Mouse (Mus musculus): ENCODE measurements at regions not wholly inside any gene's neighbourhood (a gene's known extent, or its start where the extent isn't known, plus 50 kb on each side); places are given as distances from the start of the nearest gene placed in this dataset.
"Not testable (repeated sequence)": the region's sequence is repeated elsewhere in the genome, so short reads cannot be mapped to it uniquely, and the experiment has no call there.

DNA sequence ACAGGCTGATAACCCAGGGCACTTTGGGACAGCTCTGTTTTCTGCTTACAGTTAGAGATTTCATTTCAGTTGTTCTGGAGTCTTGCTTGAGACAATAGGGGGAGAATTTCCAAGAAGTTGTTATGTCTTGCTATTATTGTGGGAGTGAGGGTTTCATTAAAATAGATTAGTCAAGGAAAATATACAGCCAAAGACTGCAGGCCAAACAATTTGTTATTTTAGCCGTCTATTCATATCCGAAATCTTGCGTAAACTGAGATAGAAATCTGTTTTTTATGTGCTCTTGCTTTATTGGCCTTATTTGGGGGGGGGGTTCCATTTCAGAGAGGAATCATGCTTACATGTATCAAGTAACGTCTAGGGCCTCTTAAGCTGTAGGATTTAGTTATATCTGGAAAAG is 339.3 kb upstream of the Nrsn1 start:
- Histone ChIP-seq H3K36me3 (ENCODE audit: control insufficient read depth, insufficient read depth, low read length) (no peaks in the 10 kb centered on the region), H3K4me1 (ENCODE audit: control insufficient read depth, insufficient read depth, low read length) (no peaks in the 10 kb centered on the region), H3K4me2 (replicated peaks; ENCODE audit: low read depth, low read length) (no peak overlapping the region), H3K27ac (ENCODE audit: low read length) (no peak overlapping the region; the same call in 1 of the 2 replicates), H3K27me3 (ENCODE audit: control insufficient read depth, insufficient read depth, low read length) (no peaks in the 10 kb centered on the region), H3K9ac (replicated peaks; ENCODE audit: low read depth, low read length) (no peak overlapping the region), H3K9me3 (ENCODE audit: control insufficient read depth, low read depth, low read length) (no peaks in the 10 kb centered on the region), H3K4me3 (ENCODE audit: low read depth, low read length) (no peak overlapping the region)
- WGBS: 71% methylated on average over 4 of the region's 4 CpGs
- no peak for ATAC-seq (ENCODE audit: insufficient number of reproducible peaks, insufficient read depth, low FRiP score, low read depth)

DNA sequence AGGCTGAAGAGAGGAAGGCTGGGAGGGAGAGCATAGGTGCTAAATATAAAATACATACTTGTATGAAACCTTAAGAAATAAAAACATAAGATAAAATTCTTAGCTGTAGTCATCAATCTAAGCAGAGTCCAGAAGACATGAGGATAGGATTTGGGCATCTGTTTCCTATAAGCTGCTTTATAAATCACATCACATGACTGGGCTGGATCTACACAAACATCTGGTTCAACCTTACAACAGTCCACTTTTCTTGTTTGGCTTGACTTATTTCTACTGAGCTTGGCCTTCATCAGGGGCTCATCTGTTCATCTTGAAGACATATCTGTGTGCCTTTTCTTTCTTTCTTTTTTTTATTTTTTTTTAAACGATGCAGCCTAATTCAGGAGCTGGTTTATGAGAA is 338.9 kb upstream of the Nrsn1 start:
- Histone ChIP-seq H3K9ac (replicated peaks; ENCODE audit: low read depth, low read length) (no peak overlapping the region), H3K9me3 (ENCODE audit: control insufficient read depth, low read depth, low read length) (no peaks in the 10 kb centered on the region), H3K36me3 (ENCODE audit: control insufficient read depth, insufficient read depth, low read length) (no peaks in the 10 kb centered on the region), H3K27ac (ENCODE audit: low read length) (no peak overlapping the region), H3K4me2 (replicated peaks; ENCODE audit: low read depth, low read length) (no peak overlapping the region), H3K4me1 (ENCODE audit: control insufficient read depth, insufficient read depth, low read length) (no peaks in the 10 kb centered on the region), H3K4me3 (ENCODE audit: low read depth, low read length) (no peak overlapping the region), H3K27me3 (ENCODE audit: control insufficient read depth, insufficient read depth, low read length) (no peaks in the 10 kb centered on the region)
- no peak for ATAC-seq (ENCODE audit: insufficient number of reproducible peaks, insufficient read depth, low FRiP score, low read depth)
- 66% methylated on average over 1 of the region's 1 CpGs for WGBS

DNA sequence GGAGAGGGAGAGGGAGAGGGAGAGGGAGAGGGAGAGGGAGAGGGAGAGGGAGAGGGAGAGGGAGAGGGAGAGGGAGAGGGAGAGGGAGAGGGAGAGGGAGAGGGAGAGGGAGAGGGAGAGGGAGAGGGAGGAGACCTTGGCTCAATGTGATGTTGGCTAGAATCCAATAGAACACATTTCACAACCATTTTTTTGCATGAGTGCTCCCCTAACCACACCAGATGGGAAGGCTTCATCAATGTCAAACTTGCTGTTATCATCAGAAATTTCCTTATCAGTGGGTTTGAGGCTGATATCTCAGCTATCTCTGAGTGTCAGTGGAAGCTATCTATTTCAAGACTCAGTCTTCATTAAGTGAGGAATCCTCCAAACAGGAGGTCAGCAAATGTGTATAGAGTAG is 331.0 kb upstream of the Nrsn1 start:
- not testable (repeated sequence) for H3K27me3 ChIP-seq (ENCODE audit: control insufficient read depth, insufficient read depth, low read length); H3K27ac ChIP-seq (ENCODE audit: low read length); H3K9ac ChIP-seq (replicated peaks; ENCODE audit: low read depth, low read length); H3K4me3 ChIP-seq (ENCODE audit: low read depth, low read length); H3K4me1 ChIP-seq (ENCODE audit: control insufficient read depth, insufficient read depth, low read length); ATAC-seq (ENCODE audit: insufficient number of reproducible peaks, insufficient read depth, low FRiP score, low read depth); H3K36me3 ChIP-seq (ENCODE audit: control insufficient read depth, insufficient read depth, low read length); H3K9me3 ChIP-seq (ENCODE audit: control insufficient read depth, low read depth, low read length); H3K4me2 ChIP-seq (replicated peaks; ENCODE audit: low read depth, low read length)

DNA sequence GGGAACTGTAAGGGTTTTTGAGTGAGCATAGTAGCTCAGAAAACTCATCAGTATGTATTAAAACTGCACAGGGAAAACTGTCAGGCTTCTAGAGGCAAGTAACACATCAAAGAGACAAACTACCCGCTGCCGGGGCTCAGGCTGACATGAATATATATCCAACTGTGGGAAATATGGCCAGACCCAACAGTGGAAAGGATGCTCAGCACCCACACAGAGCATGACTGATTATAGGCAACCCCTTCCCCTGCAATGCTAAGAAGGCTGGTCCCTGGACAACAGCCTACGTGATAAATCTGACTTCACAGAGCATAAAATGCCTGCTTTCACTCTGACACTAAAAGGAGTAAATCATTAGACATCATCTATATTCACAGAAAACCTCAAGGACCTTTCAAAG is 324.3 kb upstream of the Nrsn1 start:
- ATAC-seq (ENCODE audit: insufficient number of reproducible peaks, insufficient read depth, low FRiP score, low read depth): no peak
- H3K9me3 ChIP-seq (ENCODE audit: control insufficient read depth, low read depth, low read length): no peaks in the 10 kb centered on the region
- WGBS: 53% methylated on average over 3 of the region's 3 CpGs

DNA sequence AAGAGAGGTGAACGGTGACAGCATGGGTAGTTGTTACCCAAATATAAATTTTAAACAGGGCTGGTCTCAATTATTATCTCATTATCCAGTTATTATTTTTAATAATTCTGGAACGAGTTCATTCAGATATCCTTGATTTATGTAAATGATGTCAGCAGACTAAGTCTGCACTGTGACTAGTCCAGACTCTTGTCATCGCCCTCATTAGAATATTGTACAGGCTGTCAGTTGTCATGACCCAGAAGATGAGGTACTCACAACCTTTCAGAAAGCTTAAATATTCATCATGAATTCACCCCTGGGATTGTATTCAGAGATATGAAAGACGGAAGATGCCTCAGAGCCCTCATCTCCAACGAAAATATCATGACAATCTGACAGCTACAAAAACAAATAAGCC is 300.3 kb upstream of the Nrsn1 start:
- Histone ChIP-seq H3K9me3 (ENCODE audit: control insufficient read depth, low read depth, low read length) (no peaks in the 10 kb centered on the region), H3K27ac (ENCODE audit: low read length) (no peak overlapping the region), H3K4me1 (ENCODE audit: control insufficient read depth, insufficient read depth, low read length) (no peaks in the 10 kb centered on the region), H3K36me3 (ENCODE audit: control insufficient read depth, insufficient read depth, low read length) (no peaks in the 10 kb centered on the region), H3K4me3 (ENCODE audit: low read depth, low read length) (no peak overlapping the region), H3K9ac (replicated peaks; ENCODE audit: low read depth, low read length) (no peak overlapping the region), H3K4me2 (replicated peaks; ENCODE audit: low read depth, low read length) (no peak overlapping the region), H3K27me3 (ENCODE audit: control insufficient read depth, insufficient read depth, low read length) (no peaks in the 10 kb centered on the region)
- no peak for ATAC-seq (ENCODE audit: insufficient number of reproducible peaks, insufficient read depth, low FRiP score, low read depth)
- WGBS: 76% methylated on average over 5 of the region's 5 CpGs

More for the DNA sequence above, 324.3 kb upstream of the Nrsn1 start:
- no peaks in the 10 kb centered on the region for H3K36me3 ChIP-seq (ENCODE audit: control insufficient read depth, insufficient read depth, low read length)
- H3K4me1 ChIP-seq (ENCODE audit: control insufficient read depth, insufficient read depth, low read length): no peaks in the 10 kb centered on the region
- no peak overlapping the region for H3K4me2 ChIP-seq (replicated peaks; ENCODE audit: low read depth, low read length)
- H3K9ac ChIP-seq (replicated peaks; ENCODE audit: low read depth, low read length): no peak overlapping the region
- H3K4me3 ChIP-seq (ENCODE audit: low read depth, low read length): no peak overlapping the region
- no peak overlapping the region for H3K27ac ChIP-seq (ENCODE audit: low read length)
- H3K27me3 ChIP-seq (ENCODE audit: control insufficient read depth, insufficient read depth, low read length): no peaks in the 10 kb centered on the region

DNA sequence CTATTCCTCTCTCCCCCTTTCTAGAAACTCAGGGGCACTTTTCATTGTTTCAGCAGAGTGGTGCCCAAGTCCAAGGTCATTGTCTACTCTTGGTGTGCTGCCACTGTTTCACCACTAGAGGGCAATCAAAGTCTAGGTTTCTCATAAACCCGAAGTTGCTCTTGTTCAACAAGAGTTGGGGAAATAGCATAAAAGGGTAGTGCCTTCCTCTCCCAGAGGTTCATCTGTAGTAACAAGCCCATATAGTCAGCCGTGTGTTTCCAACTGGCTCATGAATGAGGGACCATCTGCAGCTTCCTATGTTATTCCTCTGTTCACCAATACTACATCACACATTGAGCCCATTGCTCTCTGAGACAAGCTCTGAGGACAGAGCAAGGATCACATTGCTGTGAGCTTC is 292.4 kb upstream of the Nrsn1 start:
- WGBS: 10% methylated on average over 2 of the region's 2 CpGs
- no peak overlapping the region for H3K9ac ChIP-seq (replicated peaks; ENCODE audit: low read depth, low read length)
- H3K4me2 ChIP-seq (replicated peaks; ENCODE audit: low read depth, low read length): no peak overlapping the region
- no peak overlapping the region for H3K4me3 ChIP-seq (ENCODE audit: low read depth, low read length)
- no peaks in the 10 kb centered on the region for H3K36me3 ChIP-seq (ENCODE audit: control insufficient read depth, insufficient read depth, low read length)
- no peak overlapping the region for H3K27ac ChIP-seq (ENCODE audit: low read length)
- no peaks in the 10 kb centered on the region for H3K27me3 ChIP-seq (ENCODE audit: control insufficient read depth, insufficient read depth, low read length)
- no peaks in the 10 kb centered on the region for H3K9me3 ChIP-seq (ENCODE audit: control insufficient read depth, low read depth, low read length)
- ATAC-seq (ENCODE audit: insufficient number of reproducible peaks, insufficient read depth, low FRiP score, low read depth): no peak
- H3K4me1 ChIP-seq (ENCODE audit: control insufficient read depth, insufficient read depth, low read length): no peaks in the 10 kb centered on the region

DNA sequence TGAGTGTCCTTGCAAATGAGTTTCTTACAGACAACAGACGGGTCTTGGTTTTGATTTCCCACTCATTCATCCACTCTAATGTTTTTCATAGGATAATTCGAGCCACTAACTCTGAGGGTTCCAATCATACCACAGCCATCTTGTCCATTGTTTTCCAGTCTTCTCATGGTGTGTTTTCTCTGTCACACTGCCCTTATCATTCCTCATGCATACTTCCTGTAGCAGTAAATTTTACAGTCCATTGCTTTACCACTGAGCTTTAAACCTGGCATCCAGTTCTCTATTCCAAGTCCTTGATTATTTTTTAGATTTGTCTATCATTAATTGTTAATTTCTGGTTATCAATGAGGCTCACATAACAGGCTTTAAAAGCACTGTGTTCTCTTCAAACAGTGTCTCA is 290.0 kb upstream of the Nrsn1 start:
- Histone ChIP-seq H3K27ac (ENCODE audit: low read length) (no peak overlapping the region), H3K4me1 (ENCODE audit: control insufficient read depth, insufficient read depth, low read length) (no peaks in the 10 kb centered on the region), H3K27me3 (ENCODE audit: control insufficient read depth, insufficient read depth, low read length) (no peaks in the 10 kb centered on the region), H3K4me2 (replicated peaks; ENCODE audit: low read depth, low read length) (no peak overlapping the region), H3K36me3 (ENCODE audit: control insufficient read depth, insufficient read depth, low read length) (no peaks in the 10 kb centered on the region), H3K9me3 (ENCODE audit: control insufficient read depth, low read depth, low read length) (no peaks in the 10 kb centered on the region), H3K9ac (replicated peaks; ENCODE audit: low read depth, low read length) (no peak overlapping the region), H3K4me3 (ENCODE audit: low read depth, low read length) (no peak overlapping the region)
- no peak for ATAC-seq (ENCODE audit: insufficient number of reproducible peaks, insufficient read depth, low FRiP score, low read depth)
- 60% methylated on average over 2 of the region's 2 CpGs for WGBS

DNA sequence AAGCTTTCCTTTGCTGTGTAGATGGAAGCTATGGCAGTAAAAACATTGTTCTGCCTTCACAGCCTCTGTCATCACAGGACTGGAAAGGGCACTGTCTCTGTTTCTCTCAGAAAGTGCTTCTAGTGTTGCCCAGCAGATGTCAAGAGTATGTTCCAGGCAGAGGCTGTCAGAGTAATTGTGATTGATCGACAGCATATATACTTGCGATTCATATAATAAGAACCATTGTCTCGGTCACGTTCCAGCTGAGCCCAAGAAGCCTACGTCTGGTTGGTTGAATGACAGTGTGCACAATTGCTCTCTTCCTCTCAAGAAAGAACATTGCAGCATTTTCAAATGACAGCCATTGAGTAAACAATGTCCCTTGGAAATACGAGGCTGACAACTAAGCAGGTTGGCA is 284.7 kb upstream of the Nrsn1 start:
- H3K4me1 ChIP-seq (ENCODE audit: control insufficient read depth, insufficient read depth, low read length): no peaks in the 10 kb centered on the region
- WGBS: 77% methylated on average over 6 of the region's 6 CpGs

DNA sequence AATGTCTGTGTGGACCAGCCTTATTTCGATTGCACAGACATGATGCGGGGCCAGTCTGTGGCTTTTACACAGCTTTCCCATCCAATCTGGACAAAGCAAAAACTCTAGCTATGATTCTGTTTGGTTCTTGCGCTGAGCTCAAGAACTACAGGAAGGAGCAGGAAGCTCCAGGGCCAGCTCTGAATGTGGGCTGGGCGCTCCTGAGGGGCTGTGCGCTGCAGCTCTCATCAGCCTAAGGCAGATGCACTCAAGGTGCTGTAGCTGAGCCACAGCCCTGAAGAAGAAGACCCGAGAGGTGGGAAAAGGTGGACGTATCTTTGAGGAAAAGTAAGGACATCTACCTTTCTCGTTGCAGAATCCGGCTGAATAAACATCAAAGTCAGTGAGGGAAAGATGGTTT is 278.2 kb upstream of the Nrsn1 start:
- H3K27ac ChIP-seq (ENCODE audit: low read length): no peak overlapping the region
- 90% methylated on average over 9 of the region's 9 CpGs for WGBS
- H3K9me3 ChIP-seq (ENCODE audit: control insufficient read depth, low read depth, low read length): no peaks in the 10 kb centered on the region
- ATAC-seq (ENCODE audit: insufficient number of reproducible peaks, insufficient read depth, low FRiP score, low read depth): no peak
- H3K9ac ChIP-seq (replicated peaks; ENCODE audit: low read depth, low read length): no peak overlapping the region
- H3K4me1 ChIP-seq (ENCODE audit: control insufficient read depth, insufficient read depth, low read length): no peaks in the 10 kb centered on the region
- no peaks in the 10 kb centered on the region for H3K27me3 ChIP-seq (ENCODE audit: control insufficient read depth, insufficient read depth, low read length)
- H3K36me3 ChIP-seq (ENCODE audit: control insufficient read depth, insufficient read depth, low read length): no peaks in the 10 kb centered on the region
- no peak overlapping the region for H3K4me3 ChIP-seq (ENCODE audit: low read depth, low read length)
- H3K4me2 ChIP-seq (replicated peaks; ENCODE audit: low read depth, low read length): no peak overlapping the region

More for the DNA sequence above, 284.7 kb upstream of the Nrsn1 start:
- H3K4me2 ChIP-seq (replicated peaks; ENCODE audit: low read depth, low read length): no peak overlapping the region
- H3K27ac ChIP-seq (ENCODE audit: low read length): no peak overlapping the region
- ATAC-seq (ENCODE audit: insufficient number of reproducible peaks, insufficient read depth, low FRiP score, low read depth): no peak
- H3K27me3 ChIP-seq (ENCODE audit: control insufficient read depth, insufficient read depth, low read length): no peaks in the 10 kb centered on the region
- H3K36me3 ChIP-seq (ENCODE audit: control insufficient read depth, insufficient read depth, low read length): no peaks in the 10 kb centered on the region
- no peaks in the 10 kb centered on the region for H3K9me3 ChIP-seq (ENCODE audit: control insufficient read depth, low read depth, low read length)
- H3K9ac ChIP-seq (replicated peaks; ENCODE audit: low read depth, low read length): no peak overlapping the region
- no peak overlapping the region for H3K4me3 ChIP-seq (ENCODE audit: low read depth, low read length)

Measured in stomach, embryonic 14.5 days (tissue).